Mouse (Mus musculus): Measurements from ENCODE around the gene Med13. TPM values are rescaled to one million over a fixed set of nuclear protein-coding genes. Genes with fewer than 3 reads are reported as not detected.

The Med13 gene
- total RNA-seq (2015; ENCODE audit: low replicate concordance) (70.8 and 86.1 TPM in 2 replicates), total RNA-seq (2017; ENCODE audit: low replicate concordance) (66.0 and 76.8 TPM in 2 replicates)

GRCm38 (mm10) chr11:86356854-86357788 lies at the start of gene Med13:
TSS of gene Med13 (minus strand) at chr11:86357602.
- no peak for ATAC-seq (replicated peaks; ENCODE audit: low FRiP score, poor library complexity, severe bottlenecking)

DNA sequence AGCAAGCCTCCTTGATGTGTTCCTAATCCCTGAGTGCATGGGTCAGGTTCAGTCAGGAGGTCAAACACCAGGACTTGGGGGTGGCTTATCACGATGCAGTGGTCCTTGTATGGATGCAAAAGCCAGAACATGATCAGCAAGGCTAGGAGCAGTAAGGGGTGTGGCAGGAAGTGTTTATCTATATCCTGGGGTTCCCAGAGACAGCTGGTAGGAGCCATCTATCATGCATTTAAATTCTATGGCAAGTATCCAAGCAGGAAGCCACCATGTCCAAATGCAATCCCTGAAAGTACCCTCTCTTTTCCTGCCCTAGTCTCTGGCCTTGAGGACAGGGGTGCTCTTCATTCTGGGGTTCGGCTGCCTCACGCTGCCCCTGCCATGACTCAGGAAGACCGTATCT lies 47.2 kb upstream of the Med13 start:
- no peak for ATAC-seq (replicated peaks; ENCODE audit: low FRiP score, poor library complexity, severe bottlenecking)

DNA sequence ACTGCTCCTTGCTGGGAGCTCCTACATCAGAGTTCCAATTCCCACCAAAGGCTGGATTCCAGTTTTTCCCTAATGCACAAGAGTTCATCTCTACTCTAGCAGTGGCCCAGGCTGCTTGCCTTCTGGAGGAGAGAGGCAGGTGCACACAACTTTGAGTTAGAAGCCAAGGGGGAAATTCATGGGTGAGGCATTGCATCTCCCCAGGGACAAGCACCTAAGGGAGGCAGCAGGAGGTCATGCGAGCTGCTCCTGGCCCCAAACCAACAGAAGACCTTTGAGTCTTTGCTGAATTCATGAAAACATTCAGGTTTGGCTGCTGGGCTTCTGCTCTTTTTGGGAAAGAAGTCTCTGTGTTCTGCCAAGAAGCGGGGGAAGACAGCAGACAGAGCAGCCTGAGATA lies 46.4 kb upstream of the Med13 start:
- no peak for ATAC-seq (replicated peaks; ENCODE audit: low FRiP score, poor library complexity, severe bottlenecking)

DNA sequence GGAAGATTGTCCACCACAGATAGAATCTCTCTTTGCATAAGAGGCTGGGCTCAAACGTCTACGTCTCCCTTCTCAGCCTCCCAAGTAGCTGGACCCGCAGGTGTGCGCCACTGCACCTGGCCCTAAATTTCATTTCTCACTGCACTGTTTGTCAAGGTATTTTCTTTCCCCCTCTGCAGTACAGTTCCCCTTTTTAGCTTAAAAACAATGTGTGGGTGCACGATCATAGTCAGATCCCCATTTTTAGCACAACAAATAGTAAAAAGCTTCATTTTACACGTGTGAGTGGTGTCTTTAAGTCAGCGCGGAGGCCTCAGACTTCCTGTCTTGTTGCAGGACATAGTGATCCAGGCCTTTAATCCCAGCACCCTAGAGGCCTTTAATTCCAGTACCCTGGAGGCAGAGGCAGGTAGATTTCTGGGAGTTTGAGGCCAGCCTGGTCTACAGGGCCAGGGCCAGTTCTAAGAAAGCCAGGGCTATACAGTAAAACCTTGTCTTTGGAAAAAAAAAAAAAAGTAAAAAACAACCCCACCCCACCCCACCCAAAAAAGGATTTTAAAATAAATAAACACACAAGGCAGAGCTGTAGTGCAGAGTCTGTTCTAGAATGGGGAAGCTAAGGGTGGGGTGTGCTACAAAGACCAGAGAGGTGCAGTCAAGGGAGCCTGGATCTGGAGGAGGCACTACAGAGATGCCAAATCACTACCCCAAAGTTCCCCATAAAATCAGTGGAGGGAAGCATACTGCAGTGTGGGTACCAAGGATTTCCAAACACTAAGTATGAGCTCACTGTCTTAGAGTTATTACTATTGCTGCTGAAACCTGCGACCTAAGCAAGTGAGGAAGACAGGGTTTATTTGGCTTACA lies 42.1 kb upstream of the Med13 start:
- no peak for ATAC-seq (replicated peaks; ENCODE audit: low FRiP score, poor library complexity, severe bottlenecking)

DNA sequence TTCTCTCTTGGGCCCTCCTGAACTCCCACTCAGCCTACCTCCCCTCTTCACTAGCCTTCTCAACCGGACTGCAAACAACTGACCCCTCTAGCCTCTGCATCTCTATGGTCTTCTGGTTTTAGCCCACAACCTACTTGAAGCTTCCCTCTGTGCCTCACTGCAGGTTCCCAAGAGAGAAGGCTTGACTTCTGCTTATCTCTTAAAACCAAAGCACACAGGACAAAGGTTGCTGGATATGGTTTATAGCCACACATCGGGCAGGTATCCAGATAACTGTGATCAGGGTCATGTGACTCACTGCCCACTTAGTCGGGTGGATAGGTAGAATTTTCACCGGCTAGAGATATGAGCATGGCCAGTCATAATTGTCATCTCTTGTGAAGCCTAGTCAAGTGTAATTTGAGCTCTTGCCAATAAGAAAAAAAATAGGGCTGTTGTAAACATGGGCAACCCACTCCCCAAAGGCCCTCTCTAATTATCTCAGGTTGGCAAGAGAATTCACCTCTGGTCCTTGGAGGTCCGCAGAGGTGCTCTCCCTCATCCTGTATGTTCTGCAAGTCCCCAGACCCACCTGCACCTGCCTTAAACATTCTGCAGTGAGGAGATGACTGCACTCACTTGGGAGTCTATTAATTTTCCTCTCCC lies 39.7 kb upstream of the Med13 start:
- no peak for ATAC-seq (replicated peaks; ENCODE audit: low FRiP score, poor library complexity, severe bottlenecking)

DNA sequence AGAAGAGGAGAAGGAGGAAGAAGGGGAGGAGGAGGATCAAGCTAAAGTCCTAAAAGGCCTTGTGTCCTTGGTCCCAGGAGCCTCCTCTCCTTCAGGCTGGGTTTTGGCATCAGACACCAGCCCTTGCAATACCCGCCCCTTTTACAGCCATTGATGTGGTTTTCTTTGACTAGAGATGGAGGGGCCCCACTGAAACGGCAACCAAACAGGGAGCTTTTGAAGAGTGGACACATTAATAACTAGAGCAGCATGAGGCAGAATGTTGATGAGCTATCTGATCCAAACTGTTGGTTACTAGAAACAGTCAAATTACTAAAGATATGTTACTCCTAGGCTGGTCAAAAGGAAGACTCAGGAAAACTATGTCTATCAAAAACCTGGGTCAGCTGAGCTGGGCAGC lies 39.1 kb upstream of the Med13 start:
- ATAC-seq (replicated peaks; ENCODE audit: low FRiP score, poor library complexity, severe bottlenecking), result no peak

GRCm38 (mm10) chr11:86395513-86396125 lies 38.2 kb upstream of the Med13 start:
- ATAC-seq (replicated peaks; ENCODE audit: low FRiP score, poor library complexity, severe bottlenecking), result peak; percentile 67

- ATAC-seq (replicated peaks; ENCODE audit: low FRiP score, poor library complexity, severe bottlenecking), result no peak
Measured at GRCm38 (mm10) chr11:86395100-86395499, 37.7 kb upstream of the Med13 start.

DNA sequence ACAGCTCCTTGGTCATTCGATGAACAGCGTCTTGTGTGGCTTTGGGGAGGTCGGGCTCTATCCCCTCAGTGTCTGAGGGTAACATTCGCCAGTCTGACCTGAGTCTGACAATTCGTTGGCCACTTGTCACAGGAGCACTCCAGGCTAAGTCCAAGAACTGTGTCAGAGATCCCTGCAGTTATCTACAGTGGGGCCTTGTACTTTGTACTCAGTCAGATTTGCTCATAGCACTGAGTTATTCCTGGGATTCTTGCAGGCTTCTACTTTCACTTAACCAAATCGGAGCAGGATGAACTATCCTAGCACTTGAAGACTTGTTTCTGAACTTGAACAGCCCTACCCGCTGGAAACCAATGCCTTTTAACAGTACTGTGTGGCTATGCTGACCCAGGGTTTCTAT lies 34.3 kb upstream of the Med13 start:
- no peak for ATAC-seq (replicated peaks; ENCODE audit: low FRiP score, poor library complexity, severe bottlenecking)

DNA sequence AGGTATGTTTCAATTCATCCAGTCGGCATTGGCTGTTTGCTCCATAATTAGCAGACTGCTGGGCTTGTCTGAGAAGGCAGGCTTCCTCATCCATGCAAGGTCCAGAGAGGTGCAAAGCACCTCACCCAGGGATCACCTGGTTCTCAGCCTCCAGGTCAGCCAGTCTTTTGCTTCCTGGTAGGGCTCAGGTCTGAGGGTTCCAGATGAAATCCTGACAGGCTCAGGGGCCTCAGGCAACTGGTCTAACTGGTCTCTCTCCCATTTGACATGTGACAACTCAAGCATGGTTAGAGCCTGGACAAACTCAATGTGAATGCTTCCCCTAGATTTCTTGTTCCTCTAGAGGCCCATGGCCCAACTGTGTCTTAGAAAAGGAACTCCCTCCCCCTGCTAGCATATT lies 32.9 kb upstream of the Med13 start:
- no peak for ATAC-seq (replicated peaks; ENCODE audit: low FRiP score, poor library complexity, severe bottlenecking)

- no peak for ATAC-seq (replicated peaks; ENCODE audit: low FRiP score, poor library complexity, severe bottlenecking)
Measured at GRCm38 (mm10) chr11:86389506-86389905, 32.1 kb upstream of the Med13 start.

GRCm38 (mm10) chr11:86388821-86389480 lies 31.5 kb upstream of the Med13 start:
- no peak for ATAC-seq (replicated peaks; ENCODE audit: low FRiP score, poor library complexity, severe bottlenecking)

DNA sequence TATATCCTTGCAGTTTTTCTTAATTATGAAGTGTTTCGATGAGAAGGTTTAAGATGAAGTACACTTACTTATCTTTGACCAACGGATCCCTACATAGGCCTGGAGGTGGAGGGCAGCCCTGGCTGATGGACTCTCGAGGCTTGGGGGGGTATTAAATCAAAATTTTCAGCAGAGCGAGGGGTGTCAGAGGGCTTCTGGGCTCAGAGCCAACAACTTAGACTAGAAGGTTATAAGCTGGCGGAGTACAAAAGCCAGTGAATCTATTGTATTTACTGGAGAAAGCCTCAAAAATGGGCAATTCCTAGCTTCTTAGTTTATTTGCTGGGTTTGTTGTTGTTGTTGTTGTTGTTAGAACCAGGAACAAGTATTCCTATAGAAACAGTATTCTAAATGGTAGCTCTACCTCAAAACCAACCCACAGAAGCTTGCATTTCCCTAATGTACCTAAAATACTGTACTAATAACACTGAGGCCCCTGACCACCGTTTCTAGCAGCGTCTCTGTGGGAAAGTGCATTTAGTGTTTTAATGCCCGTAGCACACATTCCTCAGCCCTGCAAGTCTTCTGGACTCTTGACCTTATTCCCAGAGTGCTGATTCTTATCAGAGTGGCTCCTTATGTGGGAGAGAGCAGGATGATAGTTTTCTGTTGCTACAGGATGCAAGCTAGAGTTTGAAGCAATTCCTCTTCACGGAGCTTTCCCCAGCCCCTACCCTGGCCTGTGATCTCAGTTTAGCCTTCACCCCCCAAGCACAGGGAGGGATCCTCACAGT lies 29.9 kb upstream of the Med13 start:
- no peak for ATAC-seq (replicated peaks; ENCODE audit: low FRiP score, poor library complexity, severe bottlenecking)

GRCm38 (mm10) chr11:86386576-86386975 lies 29.2 kb upstream of the Med13 start:
- ATAC-seq (replicated peaks; ENCODE audit: low FRiP score, poor library complexity, severe bottlenecking), result no peak

DNA sequence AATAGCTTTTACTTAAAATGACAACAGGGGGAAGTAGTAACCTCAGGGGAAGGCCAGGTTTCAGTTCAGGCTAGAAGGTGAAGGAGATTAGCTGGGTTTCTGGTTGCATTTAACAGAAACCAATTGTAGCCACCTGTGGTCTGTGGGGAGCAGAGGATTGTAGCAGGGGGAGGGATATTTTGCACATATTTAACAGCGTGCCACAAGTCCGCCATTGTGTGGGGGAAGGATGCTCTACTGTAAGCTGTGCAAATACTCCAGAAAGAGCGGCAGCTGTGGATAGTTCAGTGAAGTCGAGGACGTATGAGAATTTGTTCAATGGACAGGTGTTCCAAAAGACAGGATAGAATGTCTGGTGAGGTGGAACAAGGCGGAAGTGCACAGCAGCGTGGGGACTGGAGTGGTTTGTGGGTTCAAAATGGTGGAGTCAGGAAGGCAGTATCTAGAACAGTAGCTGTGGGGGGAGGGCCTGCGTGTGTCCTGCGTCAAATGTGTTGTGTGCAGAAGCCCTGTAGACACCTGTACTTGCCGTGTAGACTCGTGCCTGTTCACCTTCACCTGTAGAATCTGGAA lies 28.4 kb upstream of the Med13 start:
- ATAC-seq (replicated peaks; ENCODE audit: low FRiP score, poor library complexity, severe bottlenecking), result no peak

DNA sequence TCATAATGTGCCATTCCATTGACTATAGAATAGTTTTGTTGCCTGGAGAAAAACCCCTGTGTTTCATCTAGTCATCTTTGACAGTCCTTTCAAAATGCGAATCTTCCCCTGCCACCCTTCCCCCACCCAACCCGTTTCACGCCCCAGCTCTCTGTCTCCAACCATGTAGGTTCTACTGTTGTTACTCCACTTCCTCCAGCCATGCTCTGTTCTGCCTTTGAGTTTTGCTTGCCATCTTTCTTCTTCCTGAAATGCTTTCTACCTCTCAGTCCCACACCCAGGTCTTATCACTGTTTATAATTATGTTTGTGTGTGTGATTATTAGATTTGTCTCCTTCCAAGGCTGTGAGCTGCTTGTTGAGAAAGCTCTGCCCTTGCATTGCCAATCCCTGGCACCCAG lies 26.7 kb upstream of the Med13 start:
- no peak for ATAC-seq (replicated peaks; ENCODE audit: low FRiP score, poor library complexity, severe bottlenecking)

DNA sequence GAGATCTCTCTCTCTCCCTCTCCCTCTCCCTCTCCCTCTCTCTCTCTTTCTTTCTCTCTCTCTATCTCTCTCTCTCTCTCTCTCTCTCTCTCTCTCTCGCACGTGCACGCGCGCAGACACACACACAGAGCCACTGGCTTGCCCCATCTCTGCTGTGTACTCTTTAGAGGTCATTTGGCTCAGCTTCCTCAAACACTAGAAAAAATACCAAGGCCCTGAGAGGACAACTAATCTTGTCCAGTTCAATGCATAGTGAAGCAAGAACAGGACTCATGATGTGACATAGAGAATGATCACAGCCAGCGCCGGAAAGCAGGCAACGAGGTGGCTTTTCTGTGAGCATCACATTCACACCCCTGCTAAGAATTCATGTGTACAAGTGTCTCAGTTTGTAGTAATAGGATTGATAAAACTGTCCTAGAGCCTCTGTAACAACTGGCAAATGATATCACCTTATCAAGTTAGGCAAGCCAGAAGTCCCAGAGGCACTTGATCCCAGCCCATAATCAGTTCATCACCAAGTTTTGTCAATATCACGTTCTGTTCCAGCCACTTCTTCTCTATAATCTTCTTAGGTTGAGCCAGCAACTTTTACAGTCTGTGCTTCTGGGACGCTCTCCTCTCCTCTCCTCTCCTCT lies 25.2 kb upstream of the Med13 start:
- ATAC-seq (replicated peaks; ENCODE audit: low FRiP score, poor library complexity, severe bottlenecking), result no peak
